In genomic region chr12:85156324-85156723, GRCm38 (mm10) we compare ENCODE assay signal across 25 mouse cellular contexts. TPM values are rescaled to one million over a fixed set of nuclear protein-coding genes. Genes with fewer than 3 reads are reported as not detected.
DNase-seq lines count a peak whose midpoint lies in the region; ATAC-seq lines count a peak whose summit lies in the region.
"Had no signal": no experiment of that assay in that cellular context is flagged by ENCODE, and none has a peak within 500 bp of the region (broad histone marks: within the 10 kb centered on the region; RNA-seq: fewer than 3 reads in every experiment).

No protein-coding gene starts in this region.

- no peak overlapping the region for H3K4me2 ChIP-seq in heart, embryonic 16.5 days (ENCODE audit: low read depth, low read length)
- no peak overlapping the region for H3K4me2 ChIP-seq in heart, embryonic 12.5 days
- H3K4me2 ChIP-seq in intestine, embryonic 16.5 days (ENCODE audit: low read depth, low read length) = no peak overlapping the region
- H3K4me2 ChIP-seq: heart, embryonic 13.5 days; hindbrain, embryonic 15.5 days; liver, embryonic 11.5 days; midbrain, embryonic 13.5 days; neural tube, embryonic 13.5 days had no signal

- H3K4me1 ChIP-seq in heart, embryonic 16.5 days (ENCODE audit: control insufficient read depth, insufficient read depth, low read length) = 0 out of 2 replicates have a peak, but pooled peaks cover 1% of the 10 kb centered on the region
- H3K4me1 ChIP-seq in heart, embryonic 12.5 days (replicated peaks) = peaks cover 7% of the 10 kb centered on the region; the same call in 1 of the 2 replicates
- H3K4me1 ChIP-seq in intestine, embryonic 16.5 days (ENCODE audit: control insufficient read depth, insufficient read depth, low read length) = peaks cover 9% of the 10 kb centered on the region; the same call in 1 of the 2 replicates
- H3K4me1 ChIP-seq: midbrain, embryonic 13.5 days; neural tube, embryonic 13.5 days had no signal

- WGBS in heart, embryonic 16.5 days = 29% methylated on average over 6 of the region's 6 CpGs
- WGBS in heart, embryonic 12.5 days = 19% methylated on average over 6 of the region's 6 CpGs
- 22% methylated on average over 6 of the region's 6 CpGs for WGBS in intestine, embryonic 16.5 days

- DNase-seq in adrenal gland, postnatal 14 days = peak; percentile 44
- DNase-seq in adrenal gland, adult 8-10 months = no peak
- peak; percentile 58 for DNase-seq in 3T3-L1 (ENCODE audit: low read depth, low spot score)
- DNase-seq in left cerebral cortex, adult 8-10 months (ENCODE audit: low spot score in 2 of 2) = no peak
- no peak for DNase-seq in kidney, adult 9 months
- DNase-seq: cerebellum, adult 9-10 months; heart, postnatal 4 days; kidney, adult 18-20 months; kidney, postnatal 10 days; lung, adult 18-20 months; thymus, adult 18-20 months had no signal

- H3K27me3 ChIP-seq in heart, embryonic 16.5 days (ENCODE audit: control insufficient read depth, insufficient read depth, low read length) = no peaks in the 10 kb centered on the region; the same call in 1 of the 2 replicates
- peaks cover 5% of the 10 kb centered on the region for H3K27me3 ChIP-seq in heart, embryonic 12.5 days (replicated peaks)
- peaks cover 4% of the 10 kb centered on the region; the same call in 1 of the 2 replicates for H3K27me3 ChIP-seq in intestine, embryonic 16.5 days (replicated peaks; ENCODE audit: control insufficient read depth, insufficient read depth, low read length)
- H3K27me3 ChIP-seq: hindbrain, embryonic 15.5 days; neural tube, embryonic 13.5 days had no signal

- no peak overlapping the region for H3K9ac ChIP-seq in heart, embryonic 16.5 days (ENCODE audit: low read length)
- H3K9ac ChIP-seq in heart, embryonic 12.5 days = no peak overlapping the region
- H3K9ac ChIP-seq in intestine, embryonic 16.5 days (ENCODE audit: low read depth, low read length) = no peak overlapping the region
- H3K9ac ChIP-seq: heart, embryonic 13.5 days; hindbrain, embryonic 15.5 days; midbrain, embryonic 13.5 days; neural tube, embryonic 13.5 days had no signal

- H3K36me3 ChIP-seq in heart, embryonic 16.5 days (ENCODE audit: control insufficient read depth, insufficient read depth) = no peaks in the 10 kb centered on the region
- H3K36me3 ChIP-seq in heart, embryonic 12.5 days = no peaks in the 10 kb centered on the region
- H3K36me3 ChIP-seq in intestine, embryonic 16.5 days (ENCODE audit: control insufficient read depth, insufficient read depth, low read length) = no peaks in the 10 kb centered on the region
- H3K36me3 ChIP-seq: heart, embryonic 13.5 days; hindbrain, embryonic 15.5 days; midbrain, embryonic 13.5 days; neural tube, embryonic 13.5 days had no signal

- no peak overlapping the region for H3K27ac ChIP-seq in heart, embryonic 16.5 days (ENCODE audit: low read length)
- no peak overlapping the region for H3K27ac ChIP-seq in heart, embryonic 12.5 days (ENCODE audit: poor library complexity, severe bottlenecking)
- no peak overlapping the region for H3K27ac ChIP-seq in intestine, embryonic 16.5 days (ENCODE audit: low read length)
- H3K27ac ChIP-seq: heart, embryonic 13.5 days; hindbrain, embryonic 15.5 days; midbrain, embryonic 13.5 days; neural tube, embryonic 13.5 days had no signal

- 0 out of 2 replicates have a peak, but pooled peaks have one; percentile 10 for ATAC-seq in heart, embryonic 16.5 days (replicated peaks; ENCODE audit: extremely low read depth, insufficient read depth, low FRiP score)
- no peak for ATAC-seq in heart, embryonic 12.5 days (ENCODE audit: insufficient number of reproducible peaks, low FRiP score)
- 0 out of 2 replicates have a peak, but pooled peaks have one; percentile 36 for ATAC-seq in intestine, embryonic 16.5 days
- ATAC-seq: forebrain, embryonic 14.5 days; midbrain, embryonic 13.5 days had no signal

- no peak overlapping the region for H3K4me3 ChIP-seq in heart, embryonic 16.5 days (ENCODE audit: low read length)
- no peak overlapping the region for H3K4me3 ChIP-seq in heart, embryonic 12.5 days
- H3K4me3 ChIP-seq in intestine, embryonic 16.5 days (ENCODE audit: low read length) = no peak overlapping the region
- H3K4me3 ChIP-seq: erythroblast, embryonic 14.5 days; heart, embryonic 13.5 days; hindbrain, embryonic 15.5 days; midbrain, embryonic 13.5 days; neural tube, embryonic 13.5 days had no signal

- H3K9me3 ChIP-seq in heart, embryonic 16.5 days (replicated peaks; ENCODE audit: control insufficient read depth, low read length) = peaks cover 3% of the 10 kb centered on the region; the same call in 1 of the 2 replicates
- H3K9me3 ChIP-seq in heart, embryonic 12.5 days (replicated peaks) = 0 out of 2 replicates have a peak, but pooled peaks cover 3% of the 10 kb centered on the region
- H3K9me3 ChIP-seq in intestine, embryonic 16.5 days (ENCODE audit: control insufficient read depth, low read length) = no peaks in the 10 kb centered on the region
- H3K9me3 ChIP-seq: heart, embryonic 13.5 days; hindbrain, embryonic 15.5 days; midbrain, embryonic 13.5 days; neural tube, embryonic 13.5 days had no signal

RNA-seq across cellular contexts. Expression of gene Rps6kl1, which starts 5.3 kb away (rescaled TPM):
- 1.7 and 2.2 TPM in 2 replicates for total RNA-seq in adrenal gland, postnatal 14 days (2021)
- 1 to 10 TPM; 1.0 to 2.3 (median 1.8) TPM for total RNA-seq in adrenal gland, adult 8-10 months (2022)
- polyA plus RNA-seq in heart, embryonic 16.5 days (2015; fragmentation: Nextera tagmentation; extraction: Ambion mirVana) = 1.6 and 2.5 TPM in 2 replicates
- polyA plus RNA-seq in heart, embryonic 12.5 days (2016; fragmentation: Nextera tagmentation; extraction: Ambion mirVana) = 1.2 and 1.6 TPM in 2 replicates
- polyA plus RNA-seq in intestine, embryonic 16.5 days (2015; fragmentation: Nextera tagmentation; extraction: Ambion mirVana) = 2.4 TPM in 2 replicates
- total RNA-seq in left cerebral cortex, adult 8-10 months (2022) = 10 to 100 TPM; 35.0 to 37.6 (median 36.6) TPM
- total RNA-seq: common myeloid progenitor, adult 5-6 weeks; granulocyte monocyte progenitor cell, adult 5-6 weeks; megakaryocyte progenitor cell, adult 5-6 weeks had no signal

RNA-seq across cellular contexts. Expression of gene Pgf, which starts 21.3 kb away (rescaled TPM):
- 0.85 and 1.2 TPM in 2 replicates for total RNA-seq in adrenal gland, postnatal 14 days (2021)
- 1 to 10 TPM; 2.4 to 5.9 (median 4.5) TPM for total RNA-seq in adrenal gland, adult 8-10 months (2022)
- polyA plus RNA-seq in heart, embryonic 16.5 days (2015; fragmentation: Nextera tagmentation; extraction: Ambion mirVana) = 8.2 and 9.2 TPM in 2 replicates
- polyA plus RNA-seq in heart, embryonic 12.5 days (2016; fragmentation: Nextera tagmentation; extraction: Ambion mirVana) = 8.3 TPM in 2 replicates
- polyA plus RNA-seq in intestine, embryonic 16.5 days (2015; fragmentation: Nextera tagmentation; extraction: Ambion mirVana) = 12.4 and 14.0 TPM in 2 replicates
- total RNA-seq in left cerebral cortex, adult 8-10 months (2022) = 1 to 10 TPM; 2.1 to 4.4 (median 3.1) TPM
- total RNA-seq: common myeloid progenitor, adult 5-6 weeks; granulocyte monocyte progenitor cell, adult 5-6 weeks; megakaryocyte progenitor cell, adult 5-6 weeks; MEL had no signal
- polyA plus RNA-seq: erythroblast, embryonic 14.5 days had no signal

RNA-seq across cellular contexts. Expression of gene Dlst, which starts 45.7 kb away (rescaled TPM):
- total RNA-seq in adrenal gland, postnatal 14 days (2021) = 692 and 702 TPM in 2 replicates
- total RNA-seq in adrenal gland, adult 8-10 months (2022) = 100 to 1,000 TPM; 226 to 318 (median 254) TPM
- polyA plus RNA-seq in heart, embryonic 16.5 days (2015; fragmentation: Nextera tagmentation; extraction: Ambion mirVana) = 254 and 264 TPM in 2 replicates
- polyA plus RNA-seq in heart, embryonic 12.5 days (2016; fragmentation: Nextera tagmentation; extraction: Ambion mirVana) = 197 and 203 TPM in 2 replicates
- polyA plus RNA-seq in intestine, embryonic 16.5 days (2015; fragmentation: Nextera tagmentation; extraction: Ambion mirVana) = 146 and 158 TPM in 2 replicates
- 100 to 1,000 TPM; 140 to 155 (median 152) TPM for total RNA-seq in left cerebral cortex, adult 8-10 months (2022)

RNA-seq across cellular contexts. Expression of gene Prox2, which starts 45.8 kb away (rescaled TPM):
- 4.7 and 6.7 TPM in 2 replicates for total RNA-seq in adrenal gland, postnatal 14 days (2021)
- total RNA-seq in adrenal gland, adult 8-10 months (2022) = 1 to 10 TPM; 3.0 to 7.9 (median 6.0) TPM
- 1.8 and 2.4 TPM in 2 replicates for polyA plus RNA-seq in heart, embryonic 16.5 days (2015; fragmentation: Nextera tagmentation; extraction: Ambion mirVana)
- 1.1 and 2.8 TPM in 2 replicates for polyA plus RNA-seq in heart, embryonic 12.5 days (2016; fragmentation: Nextera tagmentation; extraction: Ambion mirVana)
- polyA plus RNA-seq in intestine, embryonic 16.5 days (2015; fragmentation: Nextera tagmentation; extraction: Ambion mirVana) = 1.7 and 2.3 TPM in 2 replicates
- total RNA-seq in left cerebral cortex, adult 8-10 months (2022) = 1 to 10 TPM; 2.8 to 3.3 (median 3.1) TPM

Comparison
In these comparisons a context has a peak if more than half of its experiments do, and no peak if none do; other contexts are left out.
1. DNase-seq: peak in adrenal gland, postnatal 14 days (single experiment) and 3T3-L1 (single experiment); none in adrenal gland, adult 8-10 months (single experiment), left cerebral cortex, adult 8-10 months (0 of 2) and kidney, adult 9 months (single experiment).
2. RNA of gene Rps6kl1, which starts 5.3 kb away (total RNA-seq): 35.0 to 37.6 TPM in left cerebral cortex, adult 8-10 months; 1.0 to 2.3 TPM in adrenal gland, adult 8-10 months and 1.7 to 2.2 TPM in adrenal gland, postnatal 14 days; every median in the first group is over 10 times any median in the second.